Mouse (Mus musculus) MEL (cell line): ENCODE measurements around the gene Tmem19. TPM values are rescaled to one million over a fixed set of nuclear protein-coding genes. Genes with fewer than 3 reads are reported as not detected.

Experiments
- DNase-seq: peaks from one replicate; pipeline ENCODE4 v3.0.0; 2011; ENCODE audit warnings: low read depth, low spot score
- H3K27ac ChIP-seq: 2 replicates; pipeline ENCODE4 v1.5.1; 2012; ENCODE audit warnings: low read depth, mild to moderate bottlenecking, control low read depth, low read length, moderate library complexity; ENCODE audit not compliant: control insufficient read depth
- H3K27me3 ChIP-seq, 2 experiments: fragments of 150-350 bp in 1 of 2; sonication (generic) in 1 of 2; 2 replicates each; pipeline ENCODE4 v1.6.1; 2012; ENCODE audit warnings: low read length in 2 of 2, mild to moderate bottlenecking in 2 of 2, improper control_type of control experiment in 1 of 2, moderate library complexity in 1 of 2; ENCODE audit not compliant: insufficient read depth in 2 of 2, control insufficient read depth in 1 of 2
- H3K36me3 ChIP-seq, 2 experiments: 2 replicates each; pipeline ENCODE4 v1.6.1; 2012 to 2014; ENCODE audit warnings: low read length in 2 of 2, improper control_type of control experiment in 1 of 2, inconsistent platforms in 1 of 2, mild to moderate bottlenecking in 1 of 2; ENCODE audit not compliant: insufficient read depth in 2 of 2, control insufficient read depth in 1 of 2
- H3K4me1 ChIP-seq, 2 experiments: fragments of 150-350 bp in 1 of 2; sonication (generic) in 1 of 2; 2 replicates each; pipeline ENCODE4 v1.6.1; 2012; ENCODE audit warnings: low read length in 2 of 2, improper control_type of control experiment in 1 of 2, mild to moderate bottlenecking in 1 of 2; ENCODE audit not compliant: insufficient read depth in 2 of 2, control insufficient read depth in 1 of 2
- H3K4me3 ChIP-seq, 2 experiments: fragments of 150-350 bp in 1 of 2; sonication (generic) in 1 of 2; 2 replicates each; pipeline ENCODE4 v1.5.1; 2012; ENCODE audit warnings: low read depth in 2 of 2, low read length in 2 of 2, mild to moderate bottlenecking in 2 of 2, moderate library complexity in 2 of 2, control low read depth in 1 of 2, improper control_type of control experiment in 1 of 2; ENCODE audit not compliant: control insufficient read depth in 1 of 2, insufficient read depth in 1 of 2
- H3K79me2 ChIP-seq: 2 replicates; pipeline ENCODE4 v1.6.1; 2012; ENCODE audit warnings: mild to moderate bottlenecking, low read length, moderate library complexity; ENCODE audit not compliant: control insufficient read depth, poor library complexity, insufficient read depth
- H3K9ac ChIP-seq: 2 replicates; pipeline ENCODE4 v1.6.1; 2012; ENCODE audit warnings: low read depth, mild to moderate bottlenecking, control low read depth, low read length, moderate library complexity; ENCODE audit not compliant: control insufficient read depth, poor library complexity, severe bottlenecking
- H3K9me3 ChIP-seq: fragments of 150-350 bp; sonication (generic); replicated peaks from 2 replicates; pipeline ENCODE4 v1.6.1; 2012; ENCODE audit warnings: mild to moderate bottlenecking, low read length, improper control_type of control experiment, moderate library complexity; ENCODE audit not compliant: insufficient read depth
- BHLHE40 ChIP-seq: IDR thresholded peaks from 2 replicates; pipeline ENCODE4 v1.6.1; 2012; ENCODE audit warnings: low read depth, mild to moderate bottlenecking, inconsistent platforms, low read length, improper control_type of control experiment, borderline replicate concordance
- CHD2 ChIP-seq: IDR thresholded peaks from 2 replicates; pipeline ENCODE4 v1.6.1; 2011; ENCODE audit warnings: low read length, improper control_type of control experiment
- CTCF ChIP-seq, 3 experiments: IDR thresholded peaks in 2 of 3; conservative IDR thresholded peaks in 1 of 3; 2 replicates each; pipeline ENCODE4 v1.5.1; 2011 to 2012; ENCODE audit warnings: low read length in 3 of 3, low read depth in 2 of 3, mild to moderate bottlenecking in 2 of 3, improper control_type of control experiment in 1 of 3, inconsistent platforms in 1 of 3, mixed read lengths in 1 of 3, moderate library complexity in 1 of 3; ENCODE audit not compliant: control insufficient read depth in 1 of 3, insufficient read depth in 1 of 3, poor library complexity in 1 of 3, severe bottlenecking in 1 of 3
- E2F4 ChIP-seq: IDR thresholded peaks from 2 replicates; pipeline ENCODE4 v1.6.1; 2011; ENCODE audit warnings: low read depth, low read length, improper control_type of control experiment, borderline replicate concordance
- ELF1 ChIP-seq: IDR thresholded peaks from 2 replicates; pipeline ENCODE4 v1.6.1; 2014; ENCODE audit warnings: low read depth, mild to moderate bottlenecking, inconsistent platforms, low read length, improper control_type of control experiment, moderate library complexity
- EP300 ChIP-seq, 2 experiments: IDR thresholded peaks; 2 replicates each; pipeline ENCODE4 v1.6.1; 2011; ENCODE audit warnings: improper control_type of control experiment in 2 of 2, low read length in 2 of 2, low read depth in 1 of 2, mild to moderate bottlenecking in 1 of 2
- ETS1 ChIP-seq: IDR thresholded peaks from 2 replicates; pipeline ENCODE4 v1.6.1; 2012; ENCODE audit warnings: low read depth, mild to moderate bottlenecking, inconsistent platforms, low read length, improper control_type of control experiment, moderate library complexity
- GABPA ChIP-seq: IDR thresholded peaks from 2 replicates; pipeline ENCODE4 v1.6.1; 2012; ENCODE audit warnings: low read depth, mild to moderate bottlenecking, inconsistent platforms, low read length, improper control_type of control experiment, moderate library complexity
- GATA1 ChIP-seq: IDR thresholded peaks from 2 replicates; pipeline ENCODE4 v1.6.1; 2011; ENCODE audit warnings: low read depth, low read length, improper control_type of control experiment
- JUND ChIP-seq: IDR thresholded peaks from 2 replicates; pipeline ENCODE4 v1.6.1; 2011; ENCODE audit warnings: low read depth, mild to moderate bottlenecking, improper control_type of control experiment, low read length
- KAT2A ChIP-seq: conservative IDR thresholded peaks from 2 replicates; pipeline ENCODE4 v1.6.1; 2012; ENCODE audit warnings: low read depth, low read length, improper control_type of control experiment, inconsistent platforms
- MAFK ChIP-seq: IDR thresholded peaks from 2 replicates; pipeline ENCODE4 v1.6.1; 2011; ENCODE audit warnings: low read depth, mild to moderate bottlenecking, low read length, improper control_type of control experiment, borderline replicate concordance
- MAX ChIP-seq: IDR thresholded peaks from 2 replicates; pipeline ENCODE4 v1.6.1; 2011; ENCODE audit warnings: low read length, improper control_type of control experiment
- MAZ ChIP-seq: IDR thresholded peaks from 2 replicates; pipeline ENCODE4 v1.6.1; 2012; ENCODE audit warnings: low read depth, mild to moderate bottlenecking, inconsistent platforms, low read length, improper control_type of control experiment
- MEF2A ChIP-seq: IDR thresholded peaks from 2 replicates; pipeline ENCODE4 v1.6.1; 2014; ENCODE audit warnings: low read depth, mild to moderate bottlenecking, inconsistent platforms, low read length, improper control_type of control experiment; ENCODE audit not compliant: poor library complexity, insufficient replicate concordance, severe bottlenecking; ENCODE audit errors: extremely low read depth
- MXI1 ChIP-seq: IDR thresholded peaks from 2 replicates; pipeline ENCODE4 v1.6.1; 2011; ENCODE audit warnings: mild to moderate bottlenecking, low read depth, low read length, improper control_type of control experiment
- MYB ChIP-seq: IDR thresholded peaks from 2 replicates; pipeline ENCODE4 v1.6.1; 2011; ENCODE audit warnings: mild to moderate bottlenecking, low read depth, low read length, improper control_type of control experiment
- MYC ChIP-seq: IDR thresholded peaks from 2 replicates; pipeline ENCODE4 v1.6.1; 2011; ENCODE audit warnings: low read depth, mild to moderate bottlenecking, low read length, improper control_type of control experiment, moderate library complexity
- NELFE ChIP-seq: IDR thresholded peaks from 2 replicates; pipeline ENCODE4 v1.6.1; 2011; ENCODE audit warnings: low read depth, low read length, improper control_type of control experiment
- NRF1 ChIP-seq: IDR thresholded peaks from 2 replicates; pipeline ENCODE4 v1.6.1; 2014; ENCODE audit warnings: low read depth, mild to moderate bottlenecking, inconsistent platforms, low read length, improper control_type of control experiment, moderate library complexity; ENCODE audit not compliant: poor library complexity, insufficient read depth, severe bottlenecking
- POLR2A ChIP-seq, 2 experiments: IDR thresholded peaks; 2 replicates each; pipeline ENCODE4 v1.6.1; 2011 to 2012; ENCODE audit warnings: low read length in 2 of 2, mild to moderate bottlenecking in 2 of 2, control low read depth in 1 of 2, improper control_type of control experiment in 1 of 2, low read depth in 1 of 2, moderate library complexity in 1 of 2; ENCODE audit not compliant: control insufficient read depth in 1 of 2, insufficient read depth in 1 of 2, poor library complexity in 1 of 2
- POLR2AphosphoS2 ChIP-seq: IDR thresholded peaks from 2 replicates; pipeline ENCODE4 v1.6.1; 2011; ENCODE audit warnings: low read length, improper control_type of control experiment
- POLR2AphosphoS5 ChIP-seq: IDR thresholded peaks from 2 replicates; pipeline ENCODE4 v1.6.1; 2012; ENCODE audit warnings: low read depth, borderline replicate concordance, mild to moderate bottlenecking, inconsistent platforms, low read length, moderate library complexity, mixed read lengths
- RAD21 ChIP-seq: IDR thresholded peaks from 2 replicates; pipeline ENCODE4 v1.6.1; 2011; ENCODE audit warnings: mild to moderate bottlenecking, low read depth, low read length, improper control_type of control experiment
- RCOR1 ChIP-seq: IDR thresholded peaks from 2 replicates; pipeline ENCODE4 v1.6.1; 2012; ENCODE audit warnings: low read depth, mild to moderate bottlenecking, inconsistent platforms, low read length, improper control_type of control experiment
- SMC3 ChIP-seq: IDR thresholded peaks from 2 replicates; pipeline ENCODE4 v1.6.1; 2011; ENCODE audit warnings: low read depth, low read length, improper control_type of control experiment
- TAL1 ChIP-seq: IDR thresholded peaks from 2 replicates; pipeline ENCODE4 v1.6.1; 2012; ENCODE audit warnings: mild to moderate bottlenecking, inconsistent platforms, low read length, moderate library complexity, mixed read lengths
- TBP ChIP-seq: IDR thresholded peaks from 2 replicates; pipeline ENCODE4 v1.8.0; 2011; ENCODE audit warnings: low read depth, low read length, improper control_type of control experiment
- UBTF ChIP-seq: IDR thresholded peaks from 2 replicates; pipeline ENCODE4 v1.6.1; 2012; ENCODE audit warnings: low read depth, mild to moderate bottlenecking, inconsistent platforms, low read length, improper control_type of control experiment, moderate library complexity, borderline replicate concordance; ENCODE audit not compliant: insufficient read depth
- USF1 ChIP-seq: IDR thresholded peaks from 2 replicates; pipeline ENCODE4 v1.6.1; 2014; ENCODE audit warnings: low read depth, mild to moderate bottlenecking, inconsistent platforms, low read length, improper control_type of control experiment, moderate library complexity
- USF2 ChIP-seq, 2 experiments: IDR thresholded peaks; 2 replicates each; pipeline ENCODE4 v1.6.1; 2011 to 2012; ENCODE audit warnings: improper control_type of control experiment in 2 of 2, low read length in 2 of 2, borderline replicate concordance in 1 of 2, inconsistent platforms in 1 of 2, low read depth in 1 of 2, mild to moderate bottlenecking in 1 of 2; ENCODE audit not compliant: insufficient read depth in 1 of 2
- ZC3H11A ChIP-seq: IDR thresholded peaks from 2 replicates; pipeline ENCODE4 v1.6.1; 2012; ENCODE audit warnings: low read depth, mild to moderate bottlenecking, inconsistent platforms, low read length, improper control_type of control experiment
- ZKSCAN1 ChIP-seq: IDR thresholded peaks from 2 replicates; pipeline ENCODE4 v1.6.1; 2012; ENCODE audit warnings: low read depth, mild to moderate bottlenecking, inconsistent platforms, low read length, improper control_type of control experiment, moderate library complexity
- ZMIZ1 ChIP-seq: IDR thresholded peaks from 2 replicates; pipeline ENCODE4 v1.6.1; 2012; ENCODE audit warnings: low read depth, mild to moderate bottlenecking, inconsistent platforms, low read length, improper control_type of control experiment, moderate library complexity
- ZNF384 ChIP-seq: IDR thresholded peaks from 2 replicates; pipeline ENCODE4 v1.6.1; 2012; ENCODE audit warnings: low read depth, mild to moderate bottlenecking, inconsistent platforms, low read length, improper control_type of control experiment
- polyA plus RNA-seq, 2 experiments: library from polyadenylated mRNA; stranded (reverse) in 1 of 2; unstranded in 1 of 2; fragments of >175 nt in 1 of 2; fragments of >200 nt in 1 of 2; gene quantifications; 2 replicates each; pipeline versions ENCODE4 v1.2.1 to v1.2.4; 2012; ENCODE audit warnings: low replicate concordance in 2 of 2, low read depth in 1 of 2; ENCODE audit not compliant: insufficient read length in 2 of 2, insufficient read depth in 1 of 2, missing spikeins in 1 of 2
- total RNA-seq: library from RNA; depleted of rRNA; stranded (reverse); fragments of 300-350 nt; gene quantifications from 2 replicates; pipeline ENCODE4 v1.2.3, GENCODE M21; 2012

Tmem19 gene
- total and polyA plus RNA-seq, 3 experiments, result 10.7 to 16.6 TPM; not detected in 1

GRCm38 (mm10) chr10:115314582-115315452, 47.5 kb downstream of the Tmem19 start:
- peak; percentile 74 for DNase-seq
- Histone ChIP-seq H3K9me3 (no peaks in the 10 kb centered on the region), H3K36me3 (peaks cover 0 to 28% of the 10 kb centered on the region in 2 experiments; a peak in 2 of 4 replicates), H3K27ac (peak overlapping the region; percentile 70), H3K9ac (peak overlapping the region; percentile 89), H3K79me2 (peaks cover 42% of the 10 kb centered on the region), H3K4me1 (peaks cover 8 to 30% of the 10 kb centered on the region in 2 experiments), H3K27me3 (no peaks in the 10 kb centered on the region), H3K4me3 (peak overlapping the region; percentile 70 to 94)
- TF ChIP-seq ZKSCAN1, result no peak
- no peak for TF ChIP-seq SMC3
- no peak for TF ChIP-seq BHLHE40
- no peak for TF ChIP-seq GABPA
- TF ChIP-seq MYC, result peak; percentile 59; the same call in 1 of the 2 replicates
- TF ChIP-seq CHD2, result no peak
- no peak for TF ChIP-seq ZC3H11A
- no peak for TF ChIP-seq MEF2A
- no peak for TF ChIP-seq E2F4
- no peak; the same call in 1 of the 2 replicates for TF ChIP-seq MXI1
- TF ChIP-seq MAZ, result no peak
- TF ChIP-seq NRF1, result peak; percentile 44; the same call in 1 of the 2 replicates
- TF ChIP-seq JUND, result no peak
- no peak for TF ChIP-seq CTCF (IDR thresholded peaks at IDR 0.05 in 2 of 3, conservative IDR thresholded peaks at IDR 0.05 in 1 of 3; ENCODE audit: control insufficient read depth in 1 of 3, insufficient read depth in 1 of 3, low read depth in 2 of 3, low read length in 3 of 3, poor library complexity in 1 of 3, severe bottlenecking in 1 of 3)
- TF ChIP-seq KAT2A, result no peak
- TF ChIP-seq EP300 (IDR thresholded peaks at IDR 0.05; ENCODE audit: low read depth in 1 of 2, low read length in 2 of 2), result no peak; a peak in 1 of 4 replicates
- no peak for TF ChIP-seq ZNF384
- TF ChIP-seq GATA1, result peak; percentile 64
- no peak for TF ChIP-seq RAD21
- no peak for TF ChIP-seq MYB
- peak; percentile 50; the same call in 1 of the 2 replicates for TF ChIP-seq NELFE
- no peak for TF ChIP-seq ZMIZ1
- TF ChIP-seq POLR2AphosphoS5, result no peak
- TF ChIP-seq RCOR1, result no peak
- TF ChIP-seq TAL1, result no peak
- TF ChIP-seq TBP, result no peak
- TF ChIP-seq MAFK, result no peak
- TF ChIP-seq MAX, result no peak
- peak; percentile 53; the same call in 1 of the 2 replicates for TF ChIP-seq ELF1
- no peak for TF ChIP-seq USF2 (IDR thresholded peaks at IDR 0.05; ENCODE audit: borderline replicate concordance in 1 of 2, insufficient read depth in 1 of 2, low read depth in 1 of 2, low read length in 2 of 2)
- no peak for TF ChIP-seq POLR2AphosphoS2
- TF ChIP-seq USF1, result no peak
- TF ChIP-seq ETS1, result peak; percentile 55; the same call in 1 of the 2 replicates
- TF ChIP-seq UBTF, result no peak
- peak in 1 of 2 experiments; percentile 55; a peak in 2 of 4 replicates for TF ChIP-seq POLR2A (IDR thresholded peaks at IDR 0.05; ENCODE audit: control insufficient read depth in 1 of 2, insufficient read depth in 1 of 2, low read depth in 1 of 2, low read length in 2 of 2, poor library complexity in 1 of 2)
